Mouse (Mus musculus): ENCODE measurements around the gene Il23r. TPM values are rescaled to one million over a fixed set of nuclear protein-coding genes. Genes with fewer than 3 reads are reported as not detected.

Gene Il23r
- polyA plus RNA-seq, 1 experiment from 2014 or later, result 0.18 TPM

DNA sequence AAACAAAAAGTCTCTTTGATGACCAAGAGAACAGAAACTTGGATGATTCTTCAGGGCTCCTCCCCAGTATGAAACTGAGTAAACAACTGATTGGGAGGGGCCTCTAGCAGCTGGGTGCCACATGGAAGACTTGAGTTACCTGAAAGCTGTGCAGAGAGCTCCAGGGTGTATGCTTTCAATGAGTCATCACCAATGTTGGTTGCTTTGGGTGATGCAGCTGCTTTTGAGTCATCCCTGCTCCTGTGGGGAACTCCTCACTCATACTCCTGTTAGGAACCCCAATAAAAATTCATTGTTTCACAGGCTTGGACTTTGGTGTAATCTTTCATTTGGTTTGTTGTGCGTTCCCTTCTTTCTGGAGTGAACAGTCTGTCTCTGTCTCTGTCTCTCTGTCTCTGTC is 32.2 kb downstream of the Il23r start:
- no peaks in the 10 kb centered on the region for H3K9me3 ChIP-seq
- no peaks in the 10 kb centered on the region for H3K36me3 ChIP-seq
- H3K4me2 ChIP-seq (replicated peaks), result no peak overlapping the region
- peak; percentile 41; the same call in 1 of the 2 replicates for ATAC-seq
- no peak overlapping the region for H3K9ac ChIP-seq
- no peaks in the 10 kb centered on the region for H3K27me3 ChIP-seq (replicated peaks)
- H3K27ac ChIP-seq, result no peak overlapping the region
- no peaks in the 10 kb centered on the region for H3K4me1 ChIP-seq (replicated peaks)
- 93% methylated on average over 1 of the region's 1 CpGs for WGBS
- H3K4me3 ChIP-seq (replicated peaks), result no peak overlapping the region

DNA sequence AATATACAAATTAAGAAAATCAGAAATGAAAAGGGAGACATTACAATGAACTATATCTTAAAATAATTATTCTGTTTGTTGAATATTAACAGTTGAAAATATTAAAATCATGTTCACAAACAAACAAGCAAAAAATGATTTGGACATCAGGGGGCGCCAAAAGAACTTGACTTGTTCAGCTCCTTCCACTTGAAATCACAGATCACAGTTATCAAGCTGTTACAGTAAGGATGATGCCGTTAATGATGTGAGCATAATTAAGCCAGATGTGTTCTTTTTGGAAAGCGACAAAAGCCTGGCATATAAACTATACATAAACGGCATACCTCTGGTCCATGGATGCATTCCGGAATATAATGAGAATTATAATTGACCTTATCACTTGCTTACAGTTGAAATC is 40.3 kb downstream of the Il23r start:
- WGBS, result 56% methylated on average over 5 of the region's 5 CpGs
- no peak overlapping the region for H3K9ac ChIP-seq
- no peak overlapping the region for H3K4me3 ChIP-seq (replicated peaks)
- no peaks in the 10 kb centered on the region for H3K36me3 ChIP-seq
- no peak for ATAC-seq
- H3K4me2 ChIP-seq (replicated peaks), result no peak overlapping the region
- no peaks in the 10 kb centered on the region for H3K27me3 ChIP-seq (replicated peaks)
- H3K9me3 ChIP-seq, result no peaks in the 10 kb centered on the region
- H3K27ac ChIP-seq, result no peak overlapping the region
- no peaks in the 10 kb centered on the region for H3K4me1 ChIP-seq (replicated peaks)

DNA sequence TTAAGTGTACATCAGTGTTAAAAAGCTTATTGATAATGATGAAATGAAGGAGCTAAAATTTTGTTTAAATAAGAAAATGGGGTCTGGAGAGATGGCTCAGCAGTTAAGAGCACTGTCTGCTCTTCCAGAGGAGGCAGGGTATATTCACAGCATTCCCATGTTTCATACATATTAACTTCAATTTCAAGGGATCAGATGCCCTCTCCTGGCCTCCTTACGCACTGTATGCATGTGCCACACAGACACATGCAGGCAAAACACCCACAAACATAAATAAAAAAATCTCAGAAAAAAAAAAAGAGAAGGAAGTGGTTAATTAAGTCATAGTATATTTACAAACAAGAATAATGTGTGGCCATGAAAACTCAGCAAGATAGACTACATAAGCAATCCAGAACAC is 45.8 kb downstream of the Il23r start:
- no peak overlapping the region for H3K9ac ChIP-seq
- WGBS, result 64% methylated on average over 1 of the region's 1 CpGs

DNA sequence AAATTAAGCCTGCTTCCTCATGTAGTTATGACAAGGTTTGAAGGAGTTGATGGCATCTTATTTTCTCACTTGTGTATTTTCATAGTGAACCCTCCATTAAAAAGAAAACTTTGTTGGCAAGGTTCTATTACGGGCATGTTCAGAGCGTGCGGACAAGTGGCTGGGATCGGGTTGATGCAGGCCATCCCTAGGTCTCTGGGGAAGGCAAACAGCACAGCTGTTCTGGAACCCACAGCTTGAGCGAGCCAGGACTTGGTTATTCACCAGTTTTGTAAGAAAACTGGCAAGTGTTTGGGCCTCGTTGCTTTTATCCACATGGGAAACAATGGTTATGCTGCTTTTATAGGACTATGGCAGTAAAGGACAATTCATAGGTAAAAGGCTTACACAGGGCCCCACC is 48.5 kb downstream of the Il23r start:
- H3K4me2 ChIP-seq (replicated peaks), result no peak overlapping the region
- no peak overlapping the region for H3K9ac ChIP-seq
- H3K27ac ChIP-seq, result no peak overlapping the region
- no peak overlapping the region for H3K4me3 ChIP-seq (replicated peaks)
- no peaks in the 10 kb centered on the region for H3K36me3 ChIP-seq
- no peaks in the 10 kb centered on the region for H3K27me3 ChIP-seq (replicated peaks)
- no peak for ATAC-seq
- H3K9me3 ChIP-seq, result no peaks in the 10 kb centered on the region
- no peaks in the 10 kb centered on the region for H3K4me1 ChIP-seq (replicated peaks)
- WGBS, result 92% methylated on average over 6 of the region's 6 CpGs

More for the DNA sequence above, 45.8 kb downstream of the Il23r start:
- Histone ChIP-seq H3K27ac (no peak overlapping the region), H3K36me3 (no peaks in the 10 kb centered on the region), H3K9me3 (no peaks in the 10 kb centered on the region), H3K4me3 (replicated peaks) (no peak overlapping the region), H3K27me3 (replicated peaks) (no peaks in the 10 kb centered on the region), H3K4me1 (replicated peaks) (no peaks in the 10 kb centered on the region), H3K4me2 (replicated peaks) (no peak overlapping the region)
- no peak for ATAC-seq

DNA sequence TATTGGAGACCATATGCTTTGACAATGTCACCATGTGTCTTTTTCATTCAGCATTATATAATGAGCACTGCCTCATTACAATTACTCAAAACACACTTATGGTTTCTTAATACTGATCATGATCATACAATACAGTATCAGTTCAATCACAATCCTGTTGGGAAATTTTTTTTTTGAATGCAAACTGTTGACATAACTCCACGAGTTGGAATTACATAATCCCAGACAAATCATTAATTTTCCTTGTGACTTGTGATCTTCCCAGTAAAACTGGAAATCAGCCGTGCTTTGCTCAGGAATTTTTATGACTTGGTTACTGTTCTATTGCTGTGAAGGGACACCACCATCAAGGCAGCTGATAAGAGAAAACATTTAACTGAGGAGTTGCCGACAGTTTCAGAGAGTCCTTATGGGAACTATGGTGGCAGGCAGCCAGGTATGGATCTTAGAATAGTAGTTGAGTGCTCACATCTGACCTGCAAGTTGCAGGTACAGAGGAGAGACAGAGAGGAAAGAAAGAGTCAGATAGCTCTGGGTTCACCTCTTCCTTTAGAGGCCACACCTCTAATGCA is 53.8 kb downstream of the Il23r start:
- Histone ChIP-seq H3K4me3 (replicated peaks) (no peak overlapping the region), H3K4me1 (replicated peaks) (no peaks in the 10 kb centered on the region), H3K9ac (no peak overlapping the region), H3K9me3 (no peaks in the 10 kb centered on the region), H3K27ac (no peak overlapping the region), H3K4me2 (replicated peaks) (no peak overlapping the region), H3K27me3 (replicated peaks) (no peaks in the 10 kb centered on the region), H3K36me3 (no peaks in the 10 kb centered on the region)
- WGBS, result 19% methylated on average over 3 of the region's 3 CpGs
- ATAC-seq, result peak; percentile 97

DNA sequence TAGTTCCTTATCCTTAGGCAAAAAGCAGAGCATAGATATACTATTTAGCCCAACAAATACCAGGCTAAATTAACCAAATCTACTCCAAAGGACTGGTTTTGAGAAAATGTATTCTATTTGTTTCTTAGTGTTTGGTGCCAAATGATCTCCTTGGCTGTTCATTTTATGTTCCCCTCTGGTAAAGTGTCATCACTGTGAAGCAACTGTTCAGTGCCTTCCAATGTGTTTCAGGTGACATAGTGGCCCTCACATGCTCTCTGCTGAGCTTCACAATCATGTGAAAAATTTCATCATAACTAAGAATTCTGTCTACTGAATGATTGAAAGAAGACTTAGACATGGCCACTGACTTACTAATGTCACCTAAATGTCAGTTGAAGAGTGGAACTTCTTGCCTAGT is 54.6 kb downstream of the Il23r start:
- Histone ChIP-seq H3K9ac (no peak overlapping the region), H3K36me3 (no peaks in the 10 kb centered on the region), H3K4me1 (replicated peaks) (no peaks in the 10 kb centered on the region), H3K9me3 (no peaks in the 10 kb centered on the region), H3K27me3 (replicated peaks) (no peaks in the 10 kb centered on the region), H3K4me2 (replicated peaks) (no peak overlapping the region), H3K4me3 (replicated peaks) (no peak overlapping the region), H3K27ac (no peak overlapping the region)
- ATAC-seq, result no peak

DNA sequence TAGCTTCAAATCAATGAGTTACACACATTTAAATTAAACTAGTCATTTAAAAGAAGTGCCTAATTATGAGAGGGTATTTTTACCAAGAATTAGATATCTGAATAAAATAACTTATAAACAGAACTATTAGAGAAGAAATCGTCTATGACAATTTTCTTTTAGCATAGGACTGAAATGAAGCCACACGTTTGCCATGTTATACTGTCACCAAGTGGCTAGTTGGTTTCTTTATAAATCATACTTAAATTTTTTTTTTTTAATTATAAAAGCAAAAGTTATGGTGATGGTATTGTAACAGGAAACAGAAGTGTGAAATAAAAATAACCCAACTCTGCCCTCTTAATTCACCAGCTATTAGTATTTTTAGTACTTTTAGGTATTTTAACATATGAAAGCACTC is 55.4 kb downstream of the Il23r start:
- H3K9ac ChIP-seq, result no peak overlapping the region
- whole genome bisulfite sequencing, result 81% methylated on average over 2 of the region's 2 CpGs
- no peaks in the 10 kb centered on the region for H3K9me3 ChIP-seq
- no peak overlapping the region for H3K4me2 ChIP-seq (replicated peaks)
- H3K27ac ChIP-seq, result no peak overlapping the region
- no peak for ATAC-seq
- H3K27me3 ChIP-seq (replicated peaks), result no peaks in the 10 kb centered on the region
- no peak overlapping the region for H3K4me3 ChIP-seq (replicated peaks)
- H3K4me1 ChIP-seq (replicated peaks), result no peaks in the 10 kb centered on the region
- no peaks in the 10 kb centered on the region for H3K36me3 ChIP-seq

DNA sequence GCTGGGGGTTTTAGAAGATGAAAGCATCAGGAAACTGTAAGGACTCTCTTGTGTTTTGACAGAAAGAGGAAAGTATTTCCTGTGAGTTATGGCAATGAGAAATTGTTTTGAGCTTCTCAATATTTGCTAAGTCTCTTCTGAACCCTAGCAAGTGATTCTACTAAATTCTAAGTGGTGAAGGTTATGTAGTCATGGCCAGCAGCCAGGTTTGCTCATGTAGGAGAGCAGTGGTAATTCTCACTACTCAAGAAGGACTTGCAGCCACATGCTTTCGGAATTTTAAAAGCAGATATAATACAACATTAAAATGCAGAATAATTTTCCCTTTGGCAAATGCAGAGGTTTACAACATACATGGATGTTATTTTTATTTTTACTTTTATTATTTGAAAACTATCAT is 55.9 kb downstream of the Il23r start:
- Histone ChIP-seq H3K27ac (no peak overlapping the region), H3K9ac (no peak overlapping the region), H3K4me2 (replicated peaks) (no peak overlapping the region), H3K4me3 (replicated peaks) (no peak overlapping the region), H3K27me3 (replicated peaks) (no peaks in the 10 kb centered on the region), H3K36me3 (no peaks in the 10 kb centered on the region), H3K4me1 (replicated peaks) (no peaks in the 10 kb centered on the region), H3K9me3 (no peaks in the 10 kb centered on the region)
- ATAC-seq, result no peak
- WGBS, result 85% methylated on average over 1 of the region's 1 CpGs

DNA sequence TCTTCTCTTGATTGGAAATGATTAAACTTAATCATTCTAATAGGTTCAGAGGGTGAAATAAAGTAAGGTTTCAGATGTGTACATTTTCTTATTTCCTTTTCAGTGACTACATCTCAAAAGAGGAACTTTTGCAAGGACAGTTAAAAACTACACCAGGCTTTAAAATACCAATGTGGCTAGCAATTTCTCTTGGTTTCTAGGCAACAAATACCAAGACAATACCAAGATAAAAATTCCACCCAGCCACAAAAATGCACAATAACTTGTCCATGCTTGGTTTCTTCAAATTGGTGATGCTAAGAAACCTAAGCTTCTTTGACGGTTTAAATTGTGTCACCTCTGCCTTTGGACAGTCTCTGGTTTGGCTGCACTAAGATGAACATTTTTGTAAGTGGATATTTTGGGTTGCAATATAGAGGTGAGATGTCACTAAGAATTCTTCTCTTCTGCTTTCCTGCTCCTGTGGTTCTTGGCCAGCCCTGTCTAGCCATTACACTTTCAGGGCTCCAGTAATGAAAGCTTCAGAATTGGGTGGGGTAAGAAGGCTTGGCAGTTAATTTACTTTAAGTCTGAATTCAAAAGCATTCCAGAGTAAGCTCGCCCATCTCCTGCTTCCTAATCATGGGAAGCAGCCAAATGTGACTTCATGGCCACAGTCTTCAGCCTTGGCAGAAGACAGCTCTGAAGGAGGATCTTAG is 56.8 kb downstream of the Il23r start:
- Histone ChIP-seq H3K36me3 (no peaks in the 10 kb centered on the region), H3K4me2 (replicated peaks) (no peak overlapping the region), H3K27ac (no peak overlapping the region), H3K4me3 (replicated peaks) (no peak overlapping the region), H3K27me3 (replicated peaks) (no peaks in the 10 kb centered on the region), H3K4me1 (replicated peaks) (no peaks in the 10 kb centered on the region), H3K9ac (no peak overlapping the region), H3K9me3 (no peaks in the 10 kb centered on the region)
- WGBS, result 59% methylated on average over 2 of the region's 2 CpGs
- no peak for ATAC-seq

DNA sequence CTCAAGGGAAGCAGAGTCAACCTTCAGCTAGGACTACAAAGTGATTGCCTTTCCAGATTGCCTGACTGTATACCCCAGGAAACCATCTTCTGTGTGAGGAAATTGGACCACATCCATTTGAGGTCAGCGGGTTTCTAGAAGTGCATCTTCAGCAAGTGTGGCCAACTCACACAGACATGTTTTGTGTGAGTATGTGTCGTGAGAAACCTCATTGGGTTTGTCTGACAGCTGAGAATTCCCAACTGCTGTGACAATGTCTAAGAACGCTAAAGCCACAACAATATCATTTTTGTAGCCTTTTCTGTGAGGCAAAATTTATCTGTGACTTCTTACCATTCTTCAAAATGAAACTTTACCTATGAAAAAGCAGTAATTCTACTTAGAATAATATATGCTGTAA is 59.8 kb downstream of the Il23r start:
- Histone ChIP-seq H3K36me3 (no peaks in the 10 kb centered on the region), H3K4me3 (replicated peaks) (no peak overlapping the region), H3K4me1 (replicated peaks) (no peaks in the 10 kb centered on the region), H3K27ac (no peak overlapping the region), H3K4me2 (replicated peaks) (no peak overlapping the region), H3K9me3 (no peaks in the 10 kb centered on the region), H3K27me3 (replicated peaks) (no peaks in the 10 kb centered on the region), H3K9ac (no peak overlapping the region)
- no peak for ATAC-seq
- WGBS, result 71% methylated on average over 3 of the region's 3 CpGs

DNA sequence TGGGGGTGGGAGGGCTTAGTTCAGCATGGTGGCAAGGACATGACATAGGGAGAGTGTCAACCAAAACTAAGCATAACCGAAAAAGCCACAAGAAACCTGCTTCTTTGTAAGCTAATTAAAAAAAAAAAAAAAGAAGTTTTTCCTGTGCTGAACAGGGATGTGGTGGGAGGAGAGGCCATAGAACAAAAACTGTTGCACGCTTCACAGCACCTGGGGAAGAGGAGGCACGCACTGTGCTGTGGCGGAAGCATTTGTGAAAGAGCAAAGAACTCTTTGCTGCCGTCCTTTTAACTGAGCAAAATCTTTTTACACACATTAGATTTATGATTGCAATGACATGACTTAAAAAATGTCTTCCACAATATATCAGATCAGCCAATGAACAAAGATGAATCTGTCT is 69.9 kb downstream of the Il23r start:
- ATAC-seq, result no peak
- Histone ChIP-seq H3K4me1 (replicated peaks) (no peaks in the 10 kb centered on the region), H3K4me3 (replicated peaks) (no peak overlapping the region), H3K27ac (no peak overlapping the region), H3K36me3 (no peaks in the 10 kb centered on the region), H3K9me3 (no peaks in the 10 kb centered on the region), H3K4me2 (replicated peaks) (no peak overlapping the region), H3K9ac (no peak overlapping the region), H3K27me3 (replicated peaks) (no peaks in the 10 kb centered on the region)
- 84% methylated on average over 5 of the region's 5 CpGs for WGBS

DNA sequence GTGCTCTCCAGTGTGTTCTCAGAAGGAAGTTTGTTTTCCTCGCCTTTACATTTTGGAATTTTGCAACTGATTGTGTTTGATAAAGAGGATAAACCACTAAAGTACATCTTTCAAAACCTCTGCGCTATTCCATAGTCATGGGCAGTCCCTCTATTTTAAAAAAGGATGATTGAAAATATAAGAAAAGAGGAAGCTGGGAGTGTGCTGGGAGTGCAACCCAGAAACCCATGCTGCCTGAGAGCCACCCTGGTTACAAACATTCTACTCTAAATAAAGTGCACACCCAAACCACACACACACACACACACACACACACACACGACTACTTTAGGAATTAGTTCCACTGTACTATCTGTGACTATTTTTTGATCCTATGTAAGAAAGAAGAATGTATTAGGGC is 75.1 kb downstream of the Il23r start:
- Histone ChIP-seq H3K27ac (no peak overlapping the region), H3K36me3 (no peaks in the 10 kb centered on the region), H3K4me1 (replicated peaks) (no peaks in the 10 kb centered on the region), H3K4me2 (replicated peaks) (no peak overlapping the region), H3K9ac (no peak overlapping the region), H3K4me3 (replicated peaks) (no peak overlapping the region), H3K9me3 (no peaks in the 10 kb centered on the region), H3K27me3 (replicated peaks) (no peaks in the 10 kb centered on the region)
- WGBS, result 78% methylated on average over 3 of the region's 3 CpGs
- no peak for ATAC-seq

DNA sequence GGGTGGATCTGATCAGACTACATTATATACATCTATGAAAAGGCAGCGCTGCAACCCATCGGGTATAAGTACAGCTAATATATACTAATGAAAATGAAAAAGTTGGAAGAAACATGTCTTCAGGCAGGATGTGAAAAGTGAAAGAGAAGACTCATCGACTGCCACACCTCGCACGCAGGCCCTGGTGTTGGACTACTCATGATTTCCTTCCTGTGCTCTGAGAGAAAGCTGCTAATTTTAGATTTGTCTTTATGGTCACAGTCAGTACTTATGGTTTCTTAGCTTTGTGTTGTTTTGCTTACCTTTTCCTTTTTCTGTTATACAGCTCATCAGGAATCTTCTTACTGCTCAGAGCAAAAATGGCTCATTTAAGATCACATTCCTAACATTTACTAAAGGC is 76.4 kb downstream of the Il23r start:
- no peaks in the 10 kb centered on the region for H3K9me3 ChIP-seq
- no peak overlapping the region for H3K27ac ChIP-seq
- ATAC-seq, result no peak
- H3K36me3 ChIP-seq, result no peaks in the 10 kb centered on the region
- 84% methylated on average over 5 of the region's 5 CpGs for WGBS
- H3K4me3 ChIP-seq (replicated peaks), result no peak overlapping the region
- H3K9ac ChIP-seq, result no peak overlapping the region
- no peak overlapping the region for H3K4me2 ChIP-seq (replicated peaks)
- H3K27me3 ChIP-seq (replicated peaks), result no peaks in the 10 kb centered on the region
- no peaks in the 10 kb centered on the region for H3K4me1 ChIP-seq (replicated peaks)

All from intestine, embryonic 15.5 days (tissue).